Mouse (Mus musculus) C2C12 (cell line): Measurements from ENCODE around the gene Snx9.

Source experiments
- CEBPB ChIP-seq: IDR thresholded peaks from one replicate; pipeline ENCODE4 v1.6.1; 2011; ENCODE audit warnings: low read depth, mild to moderate bottlenecking, control low read depth, moderate library complexity
- CTCF ChIP-seq: IDR thresholded peaks from one replicate; pipeline ENCODE4 v1.5.1; 2011; ENCODE audit not compliant: control insufficient read depth, insufficient read depth, insufficient read length
- FOSL1 ChIP-seq: IDR thresholded peaks from one replicate; pipeline ENCODE4 v1.8.0; 2011; ENCODE audit warnings: mild to moderate bottlenecking, low read length; ENCODE audit not compliant: poor library complexity, insufficient read depth, severe bottlenecking
- MAX ChIP-seq: IDR thresholded peaks from one replicate; pipeline ENCODE4 v1.6.1; 2011; ENCODE audit warnings: mild to moderate bottlenecking, control low read depth
- MYOD1 ChIP-seq: IDR thresholded peaks from one replicate; pipeline ENCODE4 v1.6.1; 2011; ENCODE audit warnings: low read depth; ENCODE audit not compliant: control insufficient read depth, insufficient read length
- MYOG ChIP-seq: IDR thresholded peaks from one replicate; pipeline ENCODE4 v1.6.1; 2011; ENCODE audit not compliant: control insufficient read depth, insufficient read length; ENCODE audit errors: extremely low read depth
- USF1 ChIP-seq: IDR thresholded peaks from one replicate; pipeline ENCODE4 v1.6.1; 2011; ENCODE audit warnings: low read depth, mild to moderate bottlenecking, control low read depth, moderate library complexity

GRCm38 (mm10) chr17:5969246-5969645 is 128.1 kb downstream of the Snx9 start:
- TF ChIP-seq CTCF (no peak), USF1 (no peak), MAX (no peak), CEBPB (no peak), MYOD1 (no peak), MYOG (no peak), FOSL1 (no peak)
